Mouse (Mus musculus): ENCODE measurements at regions not wholly inside any gene's neighbourhood (a gene's known extent, or its start where the extent isn't known, plus 50 kb on each side); places are given as distances from the start of the nearest gene placed in this dataset.

DNA sequence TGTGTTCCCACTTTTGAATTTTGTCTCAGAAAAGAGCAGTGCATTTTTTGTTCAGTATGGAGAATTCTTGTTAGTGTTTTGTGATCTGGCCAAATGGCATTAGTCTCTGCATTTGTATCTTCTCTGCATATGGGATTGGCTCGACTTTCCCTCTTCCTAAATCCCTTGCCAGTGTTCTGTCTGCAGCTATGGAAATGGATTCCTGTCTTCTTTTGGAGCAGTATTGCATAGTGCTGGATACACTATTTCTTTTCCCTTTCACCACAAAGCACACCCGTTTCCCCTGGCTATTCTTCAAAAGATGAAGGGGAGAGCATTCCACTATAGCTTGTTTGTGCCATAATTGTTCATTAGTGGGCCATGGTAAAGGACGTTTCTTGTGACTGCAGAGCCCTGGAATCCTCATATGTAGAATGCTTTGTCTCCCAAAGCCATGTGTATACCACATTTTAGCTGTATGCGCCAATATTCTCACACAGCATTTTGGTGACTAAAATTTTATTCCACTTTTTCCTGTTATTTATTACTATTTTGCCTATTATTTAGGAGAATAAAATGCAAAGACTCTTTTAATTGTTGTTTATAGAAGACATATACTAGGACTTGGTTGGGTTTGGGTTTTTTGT is 197.8 kb downstream of the Hs3st1 start:
- no peak for DNase-seq (ENCODE audit: low spot score in 2 of 2)

DNA sequence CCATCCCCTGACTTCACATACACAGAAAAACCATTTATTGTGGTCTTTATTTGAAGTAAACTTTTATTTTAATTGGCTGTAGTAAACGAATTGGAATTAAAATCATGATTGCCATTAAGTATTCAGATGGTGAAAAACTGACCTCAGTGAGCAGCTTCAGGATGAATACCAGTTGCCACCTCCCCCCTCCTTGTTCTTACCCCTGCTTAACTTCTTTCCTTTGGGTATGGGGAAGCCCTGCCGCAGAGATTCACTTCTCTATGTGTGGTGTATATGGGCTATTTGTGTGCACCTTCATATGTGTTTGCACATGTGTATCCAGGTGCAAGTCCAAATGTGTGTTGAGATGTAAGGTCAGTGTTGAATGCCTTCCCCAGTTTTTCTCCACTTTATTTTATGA is 218.2 kb downstream of the Hs3st1 start:
- DNase-seq (ENCODE audit: low spot score in 2 of 2): no peak

DNA sequence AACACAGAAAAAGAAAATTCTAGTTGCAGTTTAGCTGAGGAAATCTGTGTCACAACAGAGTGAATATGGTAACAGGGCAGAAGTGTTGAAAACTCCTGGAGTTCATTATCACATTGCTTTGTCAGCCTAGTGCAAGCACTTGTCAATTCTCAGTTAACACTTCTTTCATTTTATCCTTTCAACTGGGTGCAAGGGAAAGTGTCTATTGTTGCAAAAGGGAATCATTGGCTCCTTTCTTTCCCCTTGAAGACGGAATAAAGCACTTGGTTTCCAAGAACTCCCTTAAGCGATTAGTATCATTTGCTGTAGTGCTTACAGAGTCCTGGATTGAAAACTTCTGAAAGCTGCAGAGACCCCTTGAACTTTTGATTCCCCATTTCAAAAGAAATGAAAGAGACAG is 218.9 kb downstream of the Hs3st1 start:
- DNase-seq (ENCODE audit: low spot score in 2 of 2): no peak

DNA sequence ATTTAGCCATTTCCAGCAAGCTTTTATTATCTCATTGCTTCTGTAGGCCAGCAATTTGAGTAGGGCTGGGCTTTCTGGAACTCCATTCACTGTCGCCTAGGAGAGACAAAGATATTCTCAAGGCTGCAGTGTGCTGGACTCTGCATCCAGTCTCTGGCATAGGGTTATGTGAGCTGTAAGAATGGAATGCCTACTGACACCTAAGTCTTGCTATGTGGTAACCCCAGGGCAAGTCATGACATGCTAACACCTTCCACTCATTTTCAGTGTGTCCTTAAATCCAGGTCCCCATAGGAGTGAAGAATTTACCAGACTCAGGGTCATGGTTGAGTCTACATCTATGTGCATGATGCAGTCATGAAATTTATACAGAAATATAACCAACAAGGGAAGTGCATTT is 245.0 kb downstream of the Hs3st1 start:
- DNase-seq (ENCODE audit: low spot score in 2 of 2): no peak

DNA sequence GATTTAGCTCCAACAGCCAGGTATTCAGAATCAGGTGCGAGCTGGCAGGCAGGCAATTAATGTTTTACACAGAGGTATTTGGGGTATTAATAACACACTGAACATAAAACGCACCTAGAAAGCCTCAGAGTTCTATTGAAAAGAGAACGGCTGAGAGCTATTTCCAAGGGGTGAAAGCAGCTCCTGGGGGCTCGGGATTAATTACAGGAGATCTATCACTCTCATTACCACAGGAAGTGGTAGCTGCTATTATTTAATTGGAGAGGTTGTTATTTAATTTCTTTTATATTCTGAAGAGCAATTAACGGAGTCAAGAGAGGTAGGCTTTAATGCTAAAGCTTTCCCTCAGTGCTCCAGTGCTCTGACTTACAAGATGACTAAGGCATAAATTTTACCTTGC is 272.5 kb downstream of the Hs3st1 start:
- DNase-seq (ENCODE audit: low spot score in 2 of 2): no peak

DNA sequence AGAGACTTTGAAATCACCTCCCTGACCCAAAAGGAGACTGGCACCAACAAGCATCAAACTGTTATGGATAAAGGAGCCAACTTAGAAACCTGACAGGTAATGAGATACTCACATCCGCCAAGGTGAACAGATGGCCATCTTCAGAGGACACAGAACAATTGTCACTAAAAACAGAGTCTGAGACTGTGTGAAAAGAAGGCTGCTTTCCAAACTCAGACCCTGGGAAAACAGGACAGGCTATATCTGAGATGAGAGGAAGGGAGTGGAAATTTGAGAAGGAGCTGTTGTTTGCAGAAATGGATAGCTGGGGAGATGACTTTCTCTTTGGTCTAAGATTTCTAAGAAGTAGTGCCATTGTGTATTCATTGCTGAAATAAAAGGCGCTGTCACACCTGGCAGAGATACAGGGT is 297.2 kb downstream of the Hs3st1 start:
- DNase-seq (ENCODE audit: low spot score in 2 of 2): no peak

DNA sequence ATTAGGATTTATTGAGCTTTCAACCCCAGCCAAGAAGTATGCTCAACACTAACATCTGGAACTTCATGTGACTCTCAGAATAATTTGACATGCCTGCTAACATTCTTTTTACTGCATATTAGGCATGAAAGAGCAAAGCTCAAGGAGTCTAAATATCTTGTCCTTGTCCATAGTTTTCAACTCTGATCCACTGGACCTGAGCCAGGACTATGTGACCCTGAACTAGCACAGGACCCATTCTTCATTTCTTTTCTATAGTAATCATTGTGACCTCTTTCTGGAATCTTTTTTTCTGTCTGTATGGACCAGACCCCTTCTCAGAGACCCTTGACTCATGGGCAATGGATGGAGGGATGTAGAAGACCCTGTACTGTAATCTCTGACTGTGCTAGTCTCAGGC is 301.6 kb downstream of the Hs3st1 start:
- DNase-seq (ENCODE audit: low spot score in 2 of 2): no peak

DNA sequence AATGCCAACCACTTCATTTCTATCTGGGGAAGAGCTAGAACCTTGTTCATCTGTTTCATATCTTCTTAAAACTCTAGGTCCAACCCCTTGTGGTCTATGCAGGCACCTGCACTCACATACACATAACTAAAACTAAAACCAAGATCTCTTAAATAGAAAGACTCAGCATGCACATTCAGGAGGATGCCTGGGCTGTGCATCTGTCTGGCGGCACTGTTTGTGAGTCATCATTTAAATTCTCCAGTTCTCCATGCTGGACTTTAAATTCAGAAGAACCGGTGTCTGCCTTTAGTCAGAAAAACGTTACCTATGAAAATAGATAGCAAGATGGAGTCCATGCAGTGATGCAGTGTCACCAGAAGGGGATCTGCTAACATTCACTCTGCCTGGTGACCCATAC is 314.5 kb downstream of the Hs3st1 start:
- no peak for DNase-seq (ENCODE audit: low spot score in 2 of 2)

DNA sequence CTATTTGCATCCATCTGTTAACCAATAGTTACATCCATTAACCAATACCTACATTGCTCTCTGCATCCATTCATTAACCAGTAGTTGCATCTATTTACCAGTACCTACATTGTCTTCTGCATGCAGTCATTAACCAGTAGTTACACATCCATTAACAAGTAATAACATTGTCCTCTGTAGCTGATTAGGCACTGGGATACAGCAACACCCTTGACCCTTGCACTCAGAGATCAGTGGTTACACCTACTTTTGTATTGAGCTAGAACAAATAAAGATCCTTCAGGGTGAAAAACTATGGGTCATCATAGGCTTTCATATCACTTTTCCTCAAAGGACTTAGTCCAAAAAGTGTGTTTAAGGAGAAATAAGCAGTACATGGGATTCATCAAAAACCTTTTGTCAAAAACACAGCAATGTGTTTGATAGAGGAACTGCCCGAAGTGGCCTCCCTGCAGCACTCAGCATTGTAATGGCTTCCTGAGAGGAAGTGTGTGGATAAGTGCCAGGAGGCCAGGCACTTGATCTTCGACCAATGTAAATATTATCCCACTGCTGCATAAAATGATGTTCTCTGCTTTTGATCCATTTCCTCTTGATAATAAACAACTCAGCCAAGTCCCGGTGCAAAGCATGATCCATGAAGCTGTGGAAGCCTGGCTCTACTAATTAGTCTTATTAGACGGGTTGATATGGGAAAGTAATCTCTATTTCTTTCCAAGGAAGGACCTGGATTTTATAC is 317.6 kb downstream of the Hs3st1 start:
- no peak for DNase-seq (ENCODE audit: low spot score in 2 of 2)

DNA sequence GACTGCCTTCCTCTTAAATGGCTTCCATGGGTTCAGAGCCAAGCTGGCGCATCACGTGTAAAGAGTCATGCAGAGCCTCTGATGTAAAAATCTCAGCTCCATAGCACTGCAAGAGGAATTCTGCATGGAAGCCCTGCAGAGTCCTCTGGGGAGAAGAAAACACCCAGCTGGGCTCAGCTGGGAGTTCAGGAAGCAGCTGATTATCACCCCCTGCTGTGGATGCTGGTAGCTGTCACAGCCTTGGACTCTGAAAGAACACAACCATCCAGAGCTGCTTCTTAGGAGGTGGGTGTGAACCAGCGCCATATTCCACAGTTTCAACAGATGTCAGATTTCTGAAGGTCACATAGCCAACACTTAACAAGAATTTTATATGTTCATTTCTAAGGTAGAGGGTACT is 329.2 kb downstream of the Hs3st1 start:
- no peak for DNase-seq (ENCODE audit: low spot score in 2 of 2)

DNA sequence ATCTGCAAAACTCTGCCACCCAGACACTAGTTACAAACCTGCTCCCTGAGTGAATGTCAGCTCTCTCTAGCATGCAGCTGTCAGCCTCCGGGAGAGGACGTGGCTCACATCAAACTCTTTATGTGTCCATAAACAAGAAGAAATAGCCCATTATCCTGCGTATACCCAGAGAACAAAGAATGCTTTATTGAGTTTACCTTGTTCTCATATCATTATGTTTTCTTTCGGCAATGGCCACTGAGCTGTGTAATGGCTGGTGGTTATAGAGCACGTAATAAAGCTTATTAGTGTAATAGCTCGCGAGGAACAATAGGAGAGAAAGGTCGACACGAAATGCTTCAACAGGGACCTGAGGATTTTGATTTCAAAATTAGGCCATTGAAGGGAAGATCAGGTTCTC is 331.6 kb downstream of the Hs3st1 start:
- DNase-seq (ENCODE audit: low spot score in 2 of 2): no peak

DNA sequence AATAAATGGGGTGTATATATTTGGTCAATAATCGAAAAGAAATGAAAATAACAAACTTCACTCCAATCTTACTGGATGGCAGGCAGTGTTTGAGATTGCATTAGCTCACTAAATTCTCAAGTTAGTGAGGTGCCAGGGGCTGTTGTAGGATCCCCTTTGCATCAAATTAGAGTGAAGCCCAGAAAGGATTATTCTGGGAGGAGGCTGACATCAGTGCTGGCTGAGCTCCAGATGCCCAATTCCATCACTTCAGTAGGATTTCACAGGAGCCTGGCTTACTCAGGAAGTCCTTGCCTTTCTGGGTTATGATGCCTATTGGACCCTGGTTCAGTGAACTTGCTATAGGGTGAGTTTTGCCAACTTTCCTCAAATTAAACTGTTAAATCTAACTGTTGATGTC is 336.5 kb downstream of the Hs3st1 start:
- DNase-seq (ENCODE audit: low spot score in 2 of 2): no peak

DNA sequence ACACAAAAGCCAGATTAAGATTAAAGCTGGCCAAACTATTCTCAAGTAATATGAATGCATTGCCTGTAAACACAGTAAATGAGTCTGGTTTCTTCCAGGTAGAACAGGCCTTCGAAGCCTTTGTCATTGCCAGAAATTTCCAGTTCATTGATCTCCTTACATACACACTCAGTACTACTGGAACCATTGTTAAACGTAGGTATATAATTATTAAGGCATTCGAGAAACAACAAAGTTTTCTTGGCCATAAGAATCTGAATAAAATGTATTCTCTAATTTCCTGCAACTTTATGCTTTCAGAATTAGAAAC is 337.5 kb downstream of the Hs3st1 start:
- no peak for DNase-seq (ENCODE audit: low spot score in 2 of 2)

DNA sequence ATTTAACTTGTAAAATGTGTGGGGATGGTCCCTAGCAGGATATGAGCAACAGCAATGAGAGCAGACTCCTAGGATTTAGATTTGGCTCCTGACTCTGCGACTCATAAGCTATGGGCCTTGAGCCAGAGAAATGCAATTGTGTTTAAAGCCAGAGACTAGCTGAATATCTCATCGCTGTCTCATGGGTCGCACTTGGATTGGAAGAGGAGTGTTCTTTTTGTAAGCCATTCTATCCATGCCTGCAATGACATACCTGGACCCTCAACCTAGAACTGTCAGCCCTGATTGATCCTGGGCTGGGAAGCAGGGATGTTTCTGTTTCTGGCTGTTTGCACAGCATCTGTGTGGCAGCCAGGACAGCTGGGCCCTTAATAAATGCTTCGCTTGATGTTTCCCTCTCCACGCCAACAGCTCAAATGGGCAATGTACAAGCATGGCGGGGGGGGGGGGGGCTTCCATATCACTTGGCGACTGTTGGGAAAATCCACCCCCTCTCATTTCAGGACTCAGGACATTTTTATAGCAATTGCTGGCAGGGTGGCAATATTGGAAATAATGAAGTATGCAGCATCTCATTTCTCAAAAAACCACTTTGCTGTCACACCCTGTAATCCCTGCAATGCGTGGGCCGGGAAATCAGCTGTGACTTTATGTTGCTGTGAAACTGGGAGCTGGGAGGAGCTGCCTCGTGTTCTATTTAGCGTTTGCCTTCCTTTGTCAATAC is 338.0 kb downstream of the Hs3st1 start:
- DNase-seq (ENCODE audit: low spot score in 2 of 2): peak; percentile 54 to 88

DNA sequence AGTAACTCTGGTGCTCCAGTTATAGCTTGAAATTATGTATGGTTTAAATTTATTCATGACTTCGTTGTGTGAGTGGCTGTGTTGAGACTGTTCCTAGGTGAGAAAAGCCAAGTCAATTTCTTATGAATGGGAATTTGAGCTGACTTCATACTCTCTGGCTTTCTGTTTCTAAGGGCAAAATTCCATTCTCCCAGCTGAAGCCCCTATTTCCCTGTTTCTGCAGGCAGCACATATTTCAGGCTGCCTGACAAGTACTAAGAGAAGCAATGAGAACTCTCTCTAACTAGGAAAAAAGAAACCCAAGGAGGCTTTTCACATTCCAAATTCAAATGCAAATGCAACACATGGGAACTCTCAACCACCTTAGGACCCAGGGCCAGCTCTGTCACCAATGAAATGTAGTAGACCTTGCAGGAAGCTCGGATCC is 338.7 kb downstream of the Hs3st1 start:
- DNase-seq (ENCODE audit: low spot score in 2 of 2): no peak

DNA sequence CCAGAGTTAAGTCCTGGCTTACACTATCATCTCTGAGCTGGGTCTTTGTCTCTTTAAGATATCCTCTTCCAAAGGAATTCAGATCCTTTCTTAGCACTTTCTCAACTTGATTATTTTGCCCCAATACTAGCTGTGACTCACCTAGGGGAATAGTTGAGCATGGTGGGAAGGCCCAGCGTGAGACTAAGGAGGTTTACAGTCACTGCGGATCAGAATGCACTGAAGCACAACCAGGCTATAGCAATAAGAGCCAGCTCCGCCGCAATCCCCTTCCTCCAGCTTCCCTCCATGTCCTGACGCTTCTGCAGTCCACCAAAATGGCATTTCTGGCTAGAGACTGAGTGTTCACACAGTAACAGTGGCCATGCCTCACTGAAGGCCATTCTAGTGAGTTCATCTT is 342.5 kb downstream of the Hs3st1 start:
- DNase-seq (ENCODE audit: low spot score in 2 of 2): no peak

DNA sequence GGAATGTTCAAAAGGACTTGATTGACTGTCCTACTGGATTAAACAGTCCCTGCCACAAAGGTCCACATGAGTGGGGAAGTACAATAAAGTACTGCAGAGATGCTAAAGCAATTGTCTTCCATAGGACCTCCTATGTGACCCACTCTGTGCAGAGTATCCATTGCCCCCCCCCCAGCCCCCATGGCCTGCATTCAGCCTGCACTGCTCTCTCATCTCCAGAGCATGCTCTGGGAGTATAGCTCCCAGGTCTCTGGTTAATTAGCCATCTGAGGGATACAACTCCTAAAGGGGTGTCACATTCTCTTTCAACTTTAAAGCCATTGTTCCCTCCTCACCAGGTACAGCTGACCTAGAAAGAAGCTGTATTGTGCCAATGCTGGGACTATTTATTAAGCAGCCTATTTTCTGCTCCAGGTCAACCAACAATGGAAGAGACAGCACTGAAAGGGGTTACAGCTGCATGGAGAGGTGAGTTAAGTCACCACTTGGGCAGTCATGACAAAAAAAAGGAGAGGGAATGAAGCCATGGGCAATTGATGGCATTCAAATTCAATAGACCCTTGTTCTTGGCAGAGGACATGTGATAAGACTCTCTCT is 364.8 kb downstream of the Hs3st1 start:
- no peak for DNase-seq (ENCODE audit: low spot score in 2 of 2)

DNA sequence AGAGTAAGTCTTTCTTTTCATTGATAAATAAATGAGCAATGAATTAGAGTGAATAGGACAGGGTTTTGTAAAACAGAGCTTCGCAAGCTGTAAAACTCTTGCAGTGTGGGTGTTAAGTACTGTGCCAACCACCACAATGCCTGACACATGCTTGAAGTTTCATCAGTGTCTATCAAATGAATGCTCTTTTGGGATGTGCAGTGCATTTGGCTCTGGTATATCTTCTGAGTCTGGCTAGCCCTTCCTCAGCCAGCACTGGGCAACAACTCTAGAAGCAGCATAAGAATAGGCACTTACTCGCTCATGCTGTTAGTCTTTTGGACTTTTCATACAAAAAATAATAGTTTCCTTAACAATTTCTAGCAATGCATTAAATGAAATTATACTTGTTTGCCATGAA is 370.9 kb downstream of the Hs3st1 start:
- peak; percentile 1 to 47 for DNase-seq (ENCODE audit: low spot score in 2 of 2)

DNA sequence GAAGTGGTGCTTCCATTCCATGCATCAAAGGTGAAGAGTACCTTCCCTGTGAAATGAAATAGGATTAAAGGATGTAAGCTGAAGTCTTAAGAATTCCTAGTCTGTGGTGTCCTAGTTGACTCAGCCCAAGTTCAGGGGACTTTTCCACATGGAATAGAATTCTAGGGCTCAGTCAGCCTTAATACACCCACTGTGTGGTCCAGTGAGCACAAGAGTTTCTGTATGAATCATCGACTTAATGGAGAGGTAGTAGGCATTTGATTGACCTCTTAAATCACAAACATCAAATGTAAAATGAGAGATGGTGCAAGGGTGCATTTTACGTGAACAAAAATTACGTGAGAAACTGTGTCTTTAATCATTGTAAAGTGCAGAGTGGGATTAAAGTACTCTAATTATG is 381.1 kb downstream of the Hs3st1 start:
- DNase-seq (ENCODE audit: low spot score in 2 of 2): no peak

DNA sequence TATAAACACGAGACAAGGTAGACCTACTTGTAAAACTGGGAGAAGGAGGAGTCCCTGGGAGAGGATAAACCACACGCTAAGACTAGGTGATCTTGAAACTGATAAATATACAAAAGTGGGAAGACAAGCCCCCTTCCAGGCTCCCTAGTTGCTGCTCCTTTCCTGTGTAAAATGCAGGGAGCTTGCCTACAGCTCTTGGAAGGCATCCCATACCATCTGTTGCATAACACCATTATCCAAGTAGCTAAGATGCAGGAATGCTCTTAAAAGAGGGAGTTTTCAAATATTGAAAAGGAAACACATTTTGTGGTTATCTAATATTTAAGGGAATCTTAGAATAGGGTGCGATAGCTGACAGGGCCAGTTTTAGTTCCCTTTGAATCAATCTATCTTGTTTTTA is 406.6 kb downstream of the Hs3st1 start:
- DNase-seq (ENCODE audit: low spot score in 2 of 2): peak in 1 of 2 experiments; percentile 57

DNA sequence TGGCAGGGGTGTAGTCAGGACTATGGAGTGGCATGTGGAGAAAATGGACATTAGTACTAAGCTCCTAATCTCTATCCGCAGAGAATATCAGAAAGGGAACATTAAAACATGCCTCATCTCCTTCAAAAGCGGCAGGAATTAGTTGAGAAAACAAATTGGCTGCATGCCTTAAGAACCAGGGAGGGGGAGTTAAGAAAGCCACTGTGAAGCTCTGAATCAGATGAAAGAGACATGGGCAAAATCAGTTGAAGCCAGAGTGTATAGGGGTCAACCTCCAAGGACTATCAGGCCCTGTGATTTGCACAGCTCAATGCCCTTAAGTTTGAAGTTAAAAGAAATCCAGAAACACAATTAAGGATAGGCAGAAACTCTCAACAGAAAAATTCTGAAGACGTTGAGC is 408.3 kb downstream of the Hs3st1 start:
- no peak for DNase-seq (ENCODE audit: low spot score in 2 of 2)

DNA sequence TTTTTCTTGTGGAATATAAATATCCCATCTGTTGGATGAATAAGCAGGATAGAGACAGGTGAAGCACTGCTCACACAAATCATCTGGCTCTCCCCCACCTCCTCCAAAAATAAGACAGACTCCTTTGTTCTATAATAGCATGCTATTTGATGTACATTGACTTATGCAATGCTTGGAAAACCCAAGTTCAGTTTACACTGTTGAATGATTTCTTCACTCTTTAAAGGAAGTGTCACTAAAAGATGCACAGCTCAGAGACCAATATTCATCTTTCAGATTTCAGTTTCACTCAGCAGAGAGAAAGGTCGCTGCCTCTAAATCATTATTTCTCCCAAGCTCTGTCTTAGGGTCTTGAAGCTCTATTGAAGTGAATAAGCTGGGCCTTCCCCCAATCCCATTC is 417.4 kb downstream of the Hs3st1 start:
- DNase-seq (ENCODE audit: low spot score in 2 of 2): no peak
